Mouse (Mus musculus) heart, adult 2 months (tissue): ENCODE measurements around the gene Pttg1ip.

Experiments
- CTCF ChIP-seq: fragments of 200-600 bp; IDR thresholded peaks from 2 replicates; pipeline ENCODE4 v1.8.1; 2022; ENCODE audit warnings: antibody characterized with exemption, mild to moderate bottlenecking, moderate library complexity
- EP300 ChIP-seq: fragments of 200-500 bp; IDR thresholded peaks from 2 replicates; pipeline ENCODE4 v1.6.1; 2011; ENCODE audit warnings: low read depth, low read length, control low read depth; ENCODE audit not compliant: insufficient read depth
- POLR2A ChIP-seq: fragments of 200-500 bp; IDR thresholded peaks from 2 replicates; pipeline ENCODE4 v1.6.1; 2011; ENCODE audit warnings: mild to moderate bottlenecking, low read depth, low read length, control low read depth; ENCODE audit not compliant: insufficient read depth

DNA sequence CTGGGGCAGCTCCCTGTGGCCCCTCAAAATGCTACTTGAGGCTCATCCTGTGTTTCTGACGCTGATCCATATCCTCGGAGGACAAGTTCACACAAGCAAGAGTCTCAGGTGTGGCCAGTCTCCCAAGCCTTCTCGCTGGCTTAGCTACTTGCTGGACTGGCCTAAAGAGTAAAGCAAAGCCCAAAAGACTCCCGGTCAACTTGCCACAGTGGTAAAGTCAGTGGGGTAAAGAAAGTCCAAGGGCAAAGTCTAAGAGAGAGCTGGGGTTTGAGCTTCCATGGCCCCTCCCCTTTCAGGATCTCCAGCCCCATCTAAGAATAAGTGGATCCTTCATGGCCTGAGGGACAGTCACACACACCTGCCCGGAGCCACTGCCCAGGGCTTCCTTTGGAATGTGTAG is 29.4 kb upstream of the Pttg1ip start:
- TF ChIP-seq POLR2A, result no peak
- TF ChIP-seq CTCF, result no peak
- no peak for TF ChIP-seq EP300
